Mouse (Mus musculus): ENCODE measurements at regions not wholly inside any gene's neighbourhood (a gene's known extent, or its start where the extent isn't known, plus 50 kb on each side); places are given as distances from the start of the nearest gene placed in this dataset.

DNA sequence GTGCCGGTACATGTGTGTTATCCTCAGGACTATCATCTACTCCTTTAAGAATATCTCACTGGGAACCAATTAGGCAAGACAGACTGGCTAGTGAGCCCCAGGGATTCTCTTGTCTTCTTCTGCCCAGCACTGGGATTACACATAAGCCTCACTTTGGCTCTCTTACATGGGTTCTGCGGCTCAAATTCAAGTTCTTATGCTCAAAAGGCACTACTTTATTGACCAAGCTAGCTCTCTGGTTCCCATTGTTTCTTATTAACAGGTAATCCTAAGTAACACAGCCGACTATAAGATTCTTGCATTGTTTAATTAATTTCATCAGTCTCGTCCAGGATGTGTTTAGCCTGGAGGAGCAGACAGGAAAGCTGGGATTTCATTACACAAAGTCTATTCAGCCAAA is 80.3 kb upstream of the Tab2 start:
- no peak for TF ChIP-seq POLR2A (IDR thresholded peaks at IDR 0.05; ENCODE audit: borderline replicate concordance, extremely low read depth, low read depth, low read length)
- TF ChIP-seq CTCF (IDR thresholded peaks at IDR 0.05; ENCODE audit: insufficient read depth, low read length): no peak
